Mouse (Mus musculus): ENCODE measurements around the gene Xylt1. TPM values are rescaled to one million over a fixed set of nuclear protein-coding genes. Genes with fewer than 3 reads are reported as not detected.
A peak's percentile ranks its signal among the peaks of the same experiment; 100 is the strongest.

Xylt1 gene
- total and polyA plus RNA-seq, 3 experiments = 9.0 to 13.3 TPM; not detected in 1

- H3K79me2 ChIP-seq (ENCODE audit: control insufficient read depth, insufficient read depth, low read length, poor library complexity) = peaks cover 4% of the 10 kb centered on the region; the same call in 1 of the 2 replicates
- peaks cover 3 to 7% of the 10 kb centered on the region in 2 experiments for H3K4me1 ChIP-seq (ENCODE audit: control insufficient read depth in 1 of 2, insufficient read depth in 2 of 2, low read length in 2 of 2)
- peak; percentile 59 for DNase-seq (ENCODE audit: low read depth, low spot score)
- no peaks in the 10 kb centered on the region for H3K27me3 ChIP-seq (ENCODE audit: control insufficient read depth in 1 of 2, insufficient read depth in 2 of 2, low read length in 2 of 2)
- H3K9me3 ChIP-seq (replicated peaks; ENCODE audit: insufficient read depth, low read length) = no peaks in the 10 kb centered on the region
- no peak overlapping the region for H3K9ac ChIP-seq (ENCODE audit: control insufficient read depth, low read depth, low read length, poor library complexity, severe bottlenecking)
- H3K36me3 ChIP-seq (ENCODE audit: control insufficient read depth in 1 of 2, insufficient read depth in 2 of 2, low read length in 2 of 2) = peaks cover 3 to 5% of the 10 kb centered on the region in 2 experiments; a peak in 2 of 4 replicates
- no peak overlapping the region for H3K27ac ChIP-seq (ENCODE audit: control insufficient read depth, low read depth, low read length)
- no peak overlapping the region for H3K4me3 ChIP-seq (ENCODE audit: control insufficient read depth in 1 of 2, insufficient read depth in 1 of 2, low read depth in 2 of 2, low read length in 2 of 2)
- peak; percentile 44; the same call in 1 of the 2 replicates for TF ChIP-seq ELF1 (IDR thresholded peaks at IDR 0.05; ENCODE audit: low read depth, low read length)
- TF ChIP-seq CHD1 (IDR thresholded peaks at IDR 0.05; ENCODE audit: low read depth, low read length) = no peak
- peak; percentile 22; the same call in 1 of the 2 replicates for TF ChIP-seq GATA1 (IDR thresholded peaks at IDR 0.05; ENCODE audit: low read depth, low read length)
- no peak for TF ChIP-seq MAFK (IDR thresholded peaks at IDR 0.05; ENCODE audit: borderline replicate concordance, low read depth, low read length)
- no peak for TF ChIP-seq USF1 (IDR thresholded peaks at IDR 0.05; ENCODE audit: low read depth, low read length)
- TF ChIP-seq TBP (IDR thresholded peaks at IDR 0.05; ENCODE audit: low read depth, low read length) = no peak
- peak; percentile 24; the same call in 1 of the 2 replicates for TF ChIP-seq SIN3A (IDR thresholded peaks at IDR 0.05; ENCODE audit: low read length)
- no peak for TF ChIP-seq GABPA (IDR thresholded peaks at IDR 0.05; ENCODE audit: low read depth, low read length)
These were observed 159.2 kb downstream of the Xylt1 start for GRCm38 (mm10) chr7:117539931-117540330.

GRCm38 (mm10) chr7:117540413-117540812 lies 159.6 kb downstream of the Xylt1 start:
- no peaks in the 10 kb centered on the region for H3K27me3 ChIP-seq (ENCODE audit: control insufficient read depth in 1 of 2, insufficient read depth in 2 of 2, low read length in 2 of 2)
- no peaks in the 10 kb centered on the region for H3K9me3 ChIP-seq (replicated peaks; ENCODE audit: insufficient read depth, low read length)
- no peak overlapping the region for H3K4me3 ChIP-seq (ENCODE audit: control insufficient read depth in 1 of 2, insufficient read depth in 1 of 2, low read depth in 2 of 2, low read length in 2 of 2)
- no peak overlapping the region for H3K9ac ChIP-seq (ENCODE audit: control insufficient read depth, low read depth, low read length, poor library complexity, severe bottlenecking)
- no peak overlapping the region for H3K27ac ChIP-seq (ENCODE audit: control insufficient read depth, low read depth, low read length)
- TF ChIP-seq ELF1 (IDR thresholded peaks at IDR 0.05; ENCODE audit: low read depth, low read length) (no peak), ZKSCAN1 (IDR thresholded peaks at IDR 0.05; ENCODE audit: low read depth, low read length) (no peak), ZMIZ1 (IDR thresholded peaks at IDR 0.05; ENCODE audit: low read depth, low read length) (no peak), POLR2A (IDR thresholded peaks at IDR 0.05; ENCODE audit: control insufficient read depth in 1 of 2, insufficient read depth in 1 of 2, low read depth in 1 of 2, low read length in 2 of 2, poor library complexity in 1 of 2) (no peak), POLR2AphosphoS5 (IDR thresholded peaks at IDR 0.05; ENCODE audit: borderline replicate concordance, low read depth, low read length) (no peak), CHD2 (IDR thresholded peaks at IDR 0.05; ENCODE audit: low read length) (no peak), USF1 (IDR thresholded peaks at IDR 0.05; ENCODE audit: low read depth, low read length) (no peak), MYB (IDR thresholded peaks at IDR 0.05; ENCODE audit: low read depth, low read length) (no peak), USF2 (IDR thresholded peaks at IDR 0.05; ENCODE audit: borderline replicate concordance in 1 of 2, insufficient read depth in 1 of 2, low read depth in 1 of 2, low read length in 2 of 2) (no peak), POLR2AphosphoS2 (IDR thresholded peaks at IDR 0.05; ENCODE audit: low read length) (no peak), ZNF384 (IDR thresholded peaks at IDR 0.05; ENCODE audit: low read depth, low read length) (no peak), EP300 (IDR thresholded peaks at IDR 0.05; ENCODE audit: low read depth in 1 of 2, low read length in 2 of 2) (no peak), HCFC1 (IDR thresholded peaks at IDR 0.05; ENCODE audit: low read depth, low read length) (no peak), GABPA (IDR thresholded peaks at IDR 0.05; ENCODE audit: low read depth, low read length) (no peak), MEF2A (IDR thresholded peaks at IDR 0.05; ENCODE audit: extremely low read depth, insufficient replicate concordance, low read depth, low read length, poor library complexity, severe bottlenecking) (no peak), MAZ (IDR thresholded peaks at IDR 0.05; ENCODE audit: low read depth, low read length) (no peak), TBP (IDR thresholded peaks at IDR 0.05; ENCODE audit: low read depth, low read length) (no peak)
- peaks cover 3 to 7% of the 10 kb centered on the region in 2 experiments for H3K4me1 ChIP-seq (ENCODE audit: control insufficient read depth in 1 of 2, insufficient read depth in 2 of 2, low read length in 2 of 2)
- H3K79me2 ChIP-seq (ENCODE audit: control insufficient read depth, insufficient read depth, low read length, poor library complexity) = peaks cover 4% of the 10 kb centered on the region; the same call in 1 of the 2 replicates
- H3K36me3 ChIP-seq (ENCODE audit: control insufficient read depth in 1 of 2, insufficient read depth in 2 of 2, low read length in 2 of 2) = peaks cover 3 to 5% of the 10 kb centered on the region in 2 experiments; a peak in 2 of 4 replicates
- no peak for DNase-seq (ENCODE audit: low read depth, low spot score)

Measured in MEL (cell line).